Mouse (Mus musculus) lung, postnatal 0 days (tissue): ENCODE measurements around the gene Ikzf1.

ENCODE experiments used
- CTCF ChIP-seq: IDR thresholded peaks from 2 replicates; pipeline ENCODE4 v1.5.1; 2016; ENCODE audit warnings: antibody characterized with exemption, mild to moderate bottlenecking
- EP300 ChIP-seq: IDR thresholded peaks from 2 replicates; pipeline ENCODE4 v1.6.1; 2016; ENCODE audit warnings: antibody characterized with exemption, mild to moderate bottlenecking, control low read depth

DNA sequence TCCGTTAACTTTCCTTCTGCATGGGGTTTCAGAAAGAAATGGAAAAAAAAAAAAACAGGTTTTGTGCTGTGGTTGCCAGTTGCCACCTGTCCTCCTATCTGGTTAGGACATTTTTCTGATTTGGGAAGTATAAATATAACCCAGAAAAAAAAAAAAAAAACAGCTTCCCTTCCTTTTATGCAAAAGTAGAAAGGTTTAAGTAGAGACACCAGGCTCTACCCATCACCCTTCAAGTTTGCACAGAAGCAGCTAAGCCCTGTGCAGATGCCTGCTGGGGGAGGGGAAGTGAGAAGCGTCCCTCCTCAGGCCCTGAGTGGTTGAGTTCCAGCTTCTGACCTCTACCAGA lies 31.9 kb downstream of the Ikzf1 start:
- no peak for TF ChIP-seq CTCF
- TF ChIP-seq EP300 = no peak
